Mouse (Mus musculus) olfactory bulb, adult 2 months (tissue): ENCODE measurements around the gene Esm1.

Source experiments
- CTCF ChIP-seq: fragments of 200-500 bp; IDR thresholded peaks from 2 replicates; pipeline ENCODE4 v1.5.1; 2012; ENCODE audit warnings: low read depth, mild to moderate bottlenecking, low read length, moderate library complexity; ENCODE audit not compliant: insufficient read depth
- POLR2A ChIP-seq: fragments of 200-500 bp; IDR thresholded peaks from 2 replicates; pipeline ENCODE4 v1.6.1; 2012; ENCODE audit warnings: mild to moderate bottlenecking, low read depth, low read length, moderate library complexity; ENCODE audit not compliant: insufficient read depth

DNA sequence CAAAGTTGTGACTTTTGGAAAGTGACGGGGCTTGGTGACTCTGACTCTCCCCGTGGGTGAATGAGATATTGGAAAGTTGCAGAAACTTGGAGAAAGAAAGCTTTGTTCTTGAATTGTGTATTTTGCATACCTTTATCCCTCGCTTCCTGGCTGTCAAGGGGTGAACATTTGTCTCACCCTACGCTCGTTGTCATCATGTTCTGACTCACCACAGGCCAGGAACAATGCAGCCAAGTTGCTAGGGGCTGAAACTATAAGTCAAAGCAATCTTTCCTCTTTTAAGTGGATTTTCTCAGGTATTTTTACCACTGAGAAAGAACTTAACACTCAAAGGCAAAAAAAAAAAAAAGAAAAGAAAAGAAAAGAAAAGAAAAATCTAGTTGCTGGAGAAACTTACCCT is 6.3 kb upstream of the Esm1 start:
- TF ChIP-seq CTCF (no peak), POLR2A (no peak)
